Mouse (Mus musculus) splenic B cell, adult 2 months (primary cell): ENCODE results near the gene Fam117a.
A peak's percentile ranks its signal among the peaks of the same experiment; 100 is the strongest.

Experiments
- DNase-seq: peaks from one replicate; pipeline ENCODE4 v3.0.0-alpha.2; 2011; ENCODE audit warnings: low read depth, low spot score
- H3K27me3 ChIP-seq: 2 replicates; pipeline ENCODE4 v1.6.1; 2012; ENCODE audit warnings: mild to moderate bottlenecking, low read length, moderate library complexity, mixed read lengths; ENCODE audit not compliant: control insufficient read depth, poor library complexity, insufficient read depth, severe bottlenecking
- H3K36me3 ChIP-seq: 2 replicates; pipeline ENCODE4 v1.6.1; 2012; ENCODE audit warnings: mild to moderate bottlenecking, low read length, moderate library complexity, mixed read lengths; ENCODE audit not compliant: control insufficient read depth, poor library complexity, insufficient read depth, severe bottlenecking

The Fam117a gene

DNA sequence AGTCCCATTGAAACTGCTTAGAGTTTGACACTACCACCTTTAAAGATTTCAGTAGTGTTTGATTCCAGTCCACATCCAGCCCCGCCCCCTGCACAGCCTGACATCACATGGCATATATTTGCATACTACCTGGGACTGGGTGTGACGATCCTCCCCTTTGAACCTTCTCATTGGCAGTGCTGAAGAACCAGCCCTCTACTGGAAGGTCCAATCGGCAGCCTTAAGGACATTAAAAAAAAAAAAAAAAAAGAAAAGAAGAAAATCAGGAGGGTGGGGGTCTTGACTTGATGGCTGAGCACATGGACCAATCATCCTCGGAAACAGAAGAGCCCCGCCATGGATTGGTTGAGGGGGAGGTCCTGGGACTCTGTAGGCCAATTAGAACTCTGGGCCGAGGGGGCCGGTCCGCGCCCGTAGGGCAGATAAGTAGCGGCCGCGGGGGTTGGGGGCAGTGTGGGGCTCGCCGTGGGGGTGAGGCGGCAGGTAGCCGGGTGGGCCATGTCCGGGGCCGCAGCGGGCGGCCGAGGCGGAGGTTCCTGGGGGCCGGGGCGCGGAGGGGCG is at the start of gene Fam117a:
Gene Fam117a (plus strand): TSS at position 451 of the 561 bp plus-strand sequence.
- Histone ChIP-seq H3K27me3 (no peaks in the 10 kb centered on the region), H3K36me3 (no peaks in the 10 kb centered on the region)
- peak; percentile 96 for DNase-seq

GRCm38 (mm10) chr11:95291998-95292397 is 44.8 kb upstream of the Fam117a start:
- DNase-seq: peak; percentile 70
- no peaks in the 10 kb centered on the region for H3K27me3 ChIP-seq
- peaks cover 9% of the 10 kb centered on the region for H3K36me3 ChIP-seq

- DNase-seq: peak; percentile 81
- no peaks in the 10 kb centered on the region for H3K27me3 ChIP-seq
Measured at GRCm38 (mm10) chr11:95293017-95293624, 43.7 kb upstream of the Fam117a start.

DNA sequence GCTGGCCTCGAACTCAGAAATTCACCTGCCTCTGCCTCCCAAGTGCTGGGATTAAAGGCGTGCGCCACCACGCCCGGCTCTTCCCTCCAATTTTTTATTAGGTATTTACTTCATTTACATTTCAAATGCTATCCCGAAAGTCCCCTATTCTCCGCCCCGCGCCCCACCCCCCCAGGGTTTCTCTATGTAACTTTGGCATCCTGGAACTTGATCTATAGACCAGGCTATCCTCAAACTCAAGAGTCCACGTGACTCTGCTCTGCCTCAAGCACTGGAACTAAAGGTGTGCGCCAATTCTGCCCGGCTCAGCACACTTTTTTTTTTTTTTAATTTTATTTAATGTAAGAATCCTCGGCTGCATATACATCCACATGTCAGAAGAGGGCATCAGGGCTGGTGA is 41.1 kb upstream of the Fam117a start:
- peaks cover 8% of the 10 kb centered on the region for H3K36me3 ChIP-seq
- DNase-seq: no peak
- no peaks in the 10 kb centered on the region for H3K27me3 ChIP-seq

More at GRCm38 (mm10) chr11:95293017-95293624, 43.7 kb upstream of the Fam117a start:
- peaks cover 11% of the 10 kb centered on the region for H3K36me3 ChIP-seq

DNA sequence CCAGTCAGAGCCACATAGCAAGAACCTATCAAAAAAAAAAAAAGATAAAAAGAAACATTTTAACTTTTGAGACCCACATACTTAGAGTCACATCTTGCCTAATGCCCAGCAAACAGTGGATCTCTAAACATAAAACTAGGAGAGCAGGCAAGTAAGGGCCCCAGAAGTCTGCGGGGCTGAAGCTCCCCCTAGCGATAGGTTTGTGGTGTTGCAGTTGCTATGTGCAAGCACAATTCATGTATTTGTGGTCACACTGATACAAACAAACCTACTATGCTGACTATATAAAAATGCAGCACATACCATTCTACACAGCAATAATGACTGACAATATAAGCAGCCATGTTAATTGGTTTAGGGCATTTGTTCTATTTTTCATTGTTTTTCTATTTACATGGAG is 38.7 kb upstream of the Fam117a start:
- Histone ChIP-seq H3K27me3 (no peaks in the 10 kb centered on the region), H3K36me3 (peaks cover 22% of the 10 kb centered on the region)
- DNase-seq: peak; percentile 80

GRCm38 (mm10) chr11:95299886-95300285 is 36.9 kb upstream of the Fam117a start:
- no peak for DNase-seq
- no peaks in the 10 kb centered on the region for H3K27me3 ChIP-seq
- peaks cover 25% of the 10 kb centered on the region for H3K36me3 ChIP-seq

- no peaks in the 10 kb centered on the region for H3K27me3 ChIP-seq
- DNase-seq: no peak
- peaks cover 28% of the 10 kb centered on the region for H3K36me3 ChIP-seq
Measured at GRCm38 (mm10) chr11:95301772-95302171, 35.0 kb upstream of the Fam117a start.

- DNase-seq: peak; percentile 29
Measured at GRCm38 (mm10) chr11:95305600-95305999, 31.2 kb upstream of the Fam117a start.

GRCm38 (mm10) chr11:95307526-95307925 is 29.3 kb upstream of the Fam117a start:
- Histone ChIP-seq H3K27me3 (no peaks in the 10 kb centered on the region), H3K36me3 (peaks cover 12% of the 10 kb centered on the region)
- no peak for DNase-seq

More at GRCm38 (mm10) chr11:95305600-95305999, 31.2 kb upstream of the Fam117a start:
- Histone ChIP-seq H3K27me3 (no peaks in the 10 kb centered on the region), H3K36me3 (peaks cover 23% of the 10 kb centered on the region)

DNA sequence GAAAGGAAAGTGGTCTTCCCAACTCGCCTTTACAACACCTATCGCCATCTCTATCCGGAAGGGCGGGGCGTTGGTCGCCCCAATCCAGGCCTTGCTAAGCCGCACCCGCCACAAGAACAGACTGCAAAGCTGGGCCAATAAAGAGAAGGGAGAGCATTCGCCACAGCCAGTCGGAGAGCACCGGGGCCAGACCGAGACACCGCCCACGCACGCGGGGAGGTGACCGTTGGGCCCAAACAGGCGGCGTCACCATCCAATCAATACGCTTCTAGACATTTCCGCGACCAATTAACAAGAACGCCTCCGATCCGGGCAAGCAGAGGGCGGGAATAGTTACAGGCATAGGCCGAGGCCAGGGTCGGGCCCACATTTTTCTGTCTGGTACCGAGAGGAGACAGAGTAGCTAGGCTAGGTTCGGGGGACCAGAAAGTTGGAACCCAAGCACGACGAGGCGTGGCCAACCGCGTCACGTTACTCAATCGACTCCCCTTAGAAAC is 27.3 kb upstream of the Fam117a start:
- H3K27me3 ChIP-seq: no peaks in the 10 kb centered on the region
- DNase-seq: peak; percentile 99
- peaks cover 5% of the 10 kb centered on the region for H3K36me3 ChIP-seq

DNA sequence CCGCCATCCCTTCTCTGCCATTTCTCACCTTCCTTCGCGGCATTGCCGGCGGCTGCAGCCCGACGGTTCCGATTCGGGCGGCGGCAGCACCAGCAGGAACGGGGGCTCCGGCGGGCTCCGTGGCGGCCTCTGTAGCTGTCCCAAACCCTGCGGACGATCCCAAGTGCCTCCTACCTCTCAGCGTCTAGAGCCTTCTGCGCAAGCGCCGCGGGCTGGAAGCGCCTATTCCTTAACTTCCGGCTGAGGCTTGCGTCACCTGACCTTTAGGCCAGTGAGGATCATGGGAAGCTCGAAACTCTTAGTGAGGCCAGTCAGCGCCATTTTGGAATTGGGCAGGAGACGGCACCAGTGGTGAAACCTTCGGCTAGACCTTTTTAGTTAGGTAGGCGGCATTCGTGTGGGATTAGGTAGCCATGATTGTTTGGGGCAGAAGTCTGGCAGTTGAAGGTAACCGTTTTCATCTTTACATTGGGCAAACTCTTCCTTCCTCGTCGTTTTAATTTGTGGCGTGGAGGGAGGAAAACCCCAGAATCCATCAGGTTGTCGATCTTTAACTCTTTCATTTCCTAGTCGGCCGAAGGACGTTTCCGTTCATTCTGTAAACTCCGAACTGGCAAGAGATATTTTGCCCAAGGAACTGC is 26.7 kb upstream of the Fam117a start, which contains the start of gene Kat7:
Gene Kat7 (minus strand): TSS at position 240 of the 641 bp plus-strand sequence.
- DNase-seq: peak; percentile 99
- H3K27me3 ChIP-seq: no peaks in the 10 kb centered on the region
- peaks cover 5% of the 10 kb centered on the region for H3K36me3 ChIP-seq

DNA sequence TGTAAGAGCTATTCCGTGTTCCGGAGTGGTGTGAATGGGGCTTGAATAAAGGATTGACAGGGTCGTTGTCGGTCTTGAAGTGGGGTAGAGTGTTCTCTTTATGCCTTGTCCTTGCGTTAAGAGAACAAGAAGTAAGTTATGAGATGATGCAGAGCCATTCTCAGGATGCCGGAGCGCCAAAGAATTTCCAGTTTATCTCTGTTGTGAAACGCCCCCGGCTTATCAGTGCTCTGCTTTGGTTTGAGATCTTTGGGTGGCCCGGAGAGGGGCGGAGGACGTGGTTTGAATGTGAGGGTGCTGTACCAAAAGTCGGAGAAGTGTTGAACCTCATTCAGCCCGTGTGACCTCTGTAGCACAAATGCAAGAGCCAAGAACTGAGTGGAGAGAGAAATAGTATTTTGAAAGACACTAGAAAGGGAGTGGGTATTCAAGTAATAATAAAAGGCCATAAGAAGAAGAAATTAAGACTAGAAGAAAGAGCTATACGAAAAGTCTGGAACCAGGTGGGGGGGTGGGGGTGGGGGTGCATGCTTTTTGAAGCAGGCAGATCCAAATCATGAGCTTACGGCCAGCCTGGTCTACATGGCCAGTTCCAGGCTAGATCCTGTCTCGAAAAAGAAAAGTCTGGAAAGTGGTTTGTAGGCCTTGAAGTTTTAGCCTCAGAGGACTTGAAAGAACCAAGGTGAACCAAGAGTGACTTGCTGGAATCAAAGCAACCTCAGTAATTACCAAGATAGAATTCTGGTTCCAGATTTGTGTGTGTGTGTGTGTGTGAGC is 26.0 kb upstream of the Fam117a start:
- Histone ChIP-seq H3K27me3 (no peaks in the 10 kb centered on the region), H3K36me3 (no peaks in the 10 kb centered on the region)
- no peak for DNase-seq

DNA sequence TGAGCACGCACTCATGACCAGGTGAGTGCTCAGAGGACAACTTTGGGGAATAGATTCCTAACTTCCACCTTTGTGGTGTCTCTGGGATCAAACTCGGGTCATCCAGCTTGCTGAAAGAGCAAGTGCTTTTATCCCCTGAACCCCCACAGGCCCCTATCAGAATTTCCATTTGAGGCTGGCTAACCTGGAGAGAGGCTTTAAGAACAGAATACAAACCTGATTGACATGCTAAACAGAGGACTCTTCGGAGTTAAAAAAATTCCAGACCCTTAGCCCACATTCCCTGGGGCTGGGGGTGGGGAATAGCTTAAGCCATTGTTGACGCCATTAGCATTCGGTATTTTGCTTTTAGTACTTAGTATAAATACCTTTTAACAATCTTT is 25.4 kb upstream of the Fam117a start:
- H3K27me3 ChIP-seq: no peaks in the 10 kb centered on the region
- DNase-seq: no peak
- no peaks in the 10 kb centered on the region for H3K36me3 ChIP-seq

DNA sequence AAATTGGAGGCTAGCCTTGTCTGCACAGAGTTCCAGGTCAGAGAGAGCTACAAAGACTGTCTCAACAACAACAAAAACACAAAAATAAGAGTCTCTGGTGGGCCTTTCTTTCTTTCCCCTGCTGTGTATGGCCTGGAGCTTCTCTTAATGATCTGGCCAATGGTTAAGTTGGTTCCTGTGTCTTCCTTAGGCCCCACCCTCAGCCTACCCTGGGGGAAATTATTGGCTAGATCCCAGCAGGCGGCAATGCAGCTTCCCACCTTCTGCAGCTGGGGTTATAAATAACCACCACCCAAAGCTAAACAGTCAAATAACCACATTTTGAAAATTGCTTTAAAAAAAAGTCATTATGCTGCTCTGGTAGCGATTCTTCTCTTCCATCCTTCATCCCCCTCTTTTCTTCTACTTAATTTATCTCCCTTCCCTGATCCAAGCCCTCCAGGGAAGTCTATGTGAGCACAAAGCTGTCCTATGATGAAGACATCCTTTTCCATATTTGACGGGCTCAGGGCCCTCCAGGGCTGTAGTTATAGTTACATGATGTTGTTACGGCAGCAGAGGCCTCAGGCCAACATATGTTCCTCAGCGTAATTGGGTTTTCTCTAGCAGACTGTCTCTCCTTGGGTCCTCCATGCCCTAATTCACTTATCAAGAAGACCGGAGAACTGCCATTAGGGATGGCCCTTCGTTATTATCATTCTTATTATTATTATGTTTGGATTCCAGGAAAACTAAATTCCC is 21.4 kb upstream of the Fam117a start:
- Histone ChIP-seq H3K27me3 (no peaks in the 10 kb centered on the region), H3K36me3 (no peaks in the 10 kb centered on the region)
- DNase-seq: no peak
